30 mouse cellular contexts compared by ENCODE assay signal in genomic region chr6:12852041-12852440, GRCm38 (mm10).
"Had no signal": no experiment of that assay in that cellular context is flagged by ENCODE, and none has a peak within 500 bp of the region (broad histone marks: within the 10 kb centered on the region; RNA-seq: fewer than 3 reads in every experiment).

No protein-coding gene starts in this region.

- H3K36me3 ChIP-seq: limb, embryonic 10.5 days; limb, embryonic 12.5 days; limb, embryonic 13.5 days; limb, embryonic 15.5 days; liver, embryonic 12.5 days; liver, embryonic 13.5 days; liver, embryonic 15.5 days; lung, embryonic 15.5 days; midbrain, embryonic 10.5 days; midbrain, embryonic 12.5 days; midbrain, embryonic 13.5 days; midbrain, embryonic 15.5 days; neural tube, embryonic 12.5 days had no signal

- DNase-seq: left cerebral cortex, postnatal 4 days; liver; liver, embryonic 13.5 days; liver, postnatal 0 days; lung, adult 18-20 months; lung, adult 2 months; lung, embryonic 14.5 days; lung, postnatal 10 days; lung, postnatal 14 days; lung, postnatal 36 days; lung, postnatal 4 days; midbrain, embryonic 14.5 days had no signal

- H3K27me3 ChIP-seq: limb, embryonic 12.5 days; limb, embryonic 13.5 days; limb, embryonic 15.5 days; liver, embryonic 12.5 days; liver, embryonic 13.5 days; liver, embryonic 15.5 days; lung, embryonic 15.5 days; megakaryocyte, embryonic 14.5 days; midbrain, embryonic 12.5 days; midbrain, embryonic 13.5 days; midbrain, embryonic 15.5 days; neural tube, embryonic 12.5 days had no signal

- H3K9me3 ChIP-seq: limb, embryonic 10.5 days; limb, embryonic 12.5 days; limb, embryonic 13.5 days; limb, embryonic 15.5 days; liver, embryonic 12.5 days; liver, embryonic 13.5 days; liver, embryonic 15.5 days; lung, embryonic 15.5 days; megakaryocyte, embryonic 14.5 days; midbrain, embryonic 10.5 days; midbrain, embryonic 12.5 days; midbrain, embryonic 13.5 days; midbrain, embryonic 15.5 days; neural tube, embryonic 12.5 days had no signal

- H3K4me1 ChIP-seq: limb, embryonic 10.5 days; limb, embryonic 12.5 days; limb, embryonic 15.5 days; liver, embryonic 12.5 days; liver, embryonic 13.5 days; liver, embryonic 15.5 days; lung, embryonic 15.5 days; megakaryocyte, embryonic 14.5 days; midbrain, embryonic 10.5 days; midbrain, embryonic 12.5 days; midbrain, embryonic 13.5 days; midbrain, embryonic 15.5 days; neural tube, embryonic 12.5 days had no signal

- H3K4me3 ChIP-seq: limb, embryonic 10.5 days; limb, embryonic 12.5 days; limb, embryonic 13.5 days; limb, embryonic 15.5 days; liver, embryonic 12.5 days; liver, embryonic 13.5 days; liver, embryonic 15.5 days; lung, embryonic 15.5 days; megakaryocyte, embryonic 14.5 days; midbrain, embryonic 10.5 days; midbrain, embryonic 12.5 days; midbrain, embryonic 13.5 days; midbrain, embryonic 15.5 days; myocyte; neural tube, embryonic 12.5 days had no signal

- H3K9ac ChIP-seq: limb, embryonic 12.5 days; limb, embryonic 13.5 days; limb, embryonic 15.5 days; liver, embryonic 12.5 days; liver, embryonic 13.5 days; liver, embryonic 14.5 days; liver, embryonic 15.5 days; liver, postnatal 0 days; lung, embryonic 14.5 days; lung, embryonic 15.5 days; midbrain, embryonic 12.5 days; midbrain, embryonic 13.5 days; midbrain, embryonic 15.5 days; neural tube, embryonic 12.5 days had no signal

- H3K27ac ChIP-seq: limb, embryonic 10.5 days; limb, embryonic 12.5 days; limb, embryonic 13.5 days; limb, embryonic 15.5 days; liver, embryonic 12.5 days; liver, embryonic 13.5 days; liver, embryonic 14.5 days; liver, embryonic 15.5 days; lung, embryonic 15.5 days; macrophage; midbrain, embryonic 10.5 days; midbrain, embryonic 12.5 days; midbrain, embryonic 13.5 days; midbrain, embryonic 15.5 days; neural tube, embryonic 12.5 days had no signal

- H3K4me2 ChIP-seq: limb, embryonic 12.5 days; limb, embryonic 13.5 days; limb, embryonic 15.5 days; liver, embryonic 11.5 days; liver, embryonic 12.5 days; liver, embryonic 13.5 days; liver, embryonic 15.5 days; lung, embryonic 14.5 days; lung, embryonic 15.5 days; midbrain, embryonic 11.5 days; midbrain, embryonic 12.5 days; midbrain, embryonic 13.5 days; midbrain, embryonic 15.5 days; neural tube, embryonic 12.5 days had no signal
